Mouse (Mus musculus): Measurements from ENCODE around the gene Pprc1. TPM values are rescaled to one million over a fixed set of nuclear protein-coding genes. Genes with fewer than 3 reads are reported as not detected.

Gene Pprc1
- polyA plus RNA-seq, 1 experiment from 2014 or later = 30.6 TPM

- no peaks in the 10 kb centered on the region for H3K27me3 ChIP-seq (replicated peaks)
- no peaks in the 10 kb centered on the region; the same call in 1 of the 2 replicates for H3K9me3 ChIP-seq (replicated peaks)
- WGBS = 35% methylated on average over 12 of the region's 12 CpGs
- no peak overlapping the region for H3K27ac ChIP-seq (ENCODE audit: poor library complexity, severe bottlenecking)
- no peak overlapping the region for H3K9ac ChIP-seq
- H3K4me3 ChIP-seq = no peak overlapping the region
- H3K4me2 ChIP-seq = no peak overlapping the region
- H3K4me1 ChIP-seq (replicated peaks) = no peaks in the 10 kb centered on the region
- ATAC-seq (ENCODE audit: insufficient number of reproducible peaks, low FRiP score) = peak; percentile 81
- H3K36me3 ChIP-seq = no peaks in the 10 kb centered on the region
Observed at GRCm38 (mm10) chr19:46014572-46015178, 30.0 kb upstream of the Pprc1 start.

GRCm38 (mm10) chr19:46016023-46016422 is 28.7 kb upstream of the Pprc1 start:
- 84% methylated on average over 2 of the region's 2 CpGs for WGBS
- no peak overlapping the region for H3K27ac ChIP-seq (ENCODE audit: poor library complexity, severe bottlenecking)

GRCm38 (mm10) chr19:46024959-46025358 is 19.7 kb upstream of the Pprc1 start:
- Histone ChIP-seq H3K4me2 (no peak overlapping the region), H3K9me3 (replicated peaks) (peaks cover 7% of the 10 kb centered on the region), H3K4me3 (no peak overlapping the region), H3K9ac (no peak overlapping the region), H3K27ac (ENCODE audit: poor library complexity, severe bottlenecking) (no peak overlapping the region), H3K4me1 (replicated peaks) (peaks cover 15% of the 10 kb centered on the region), H3K27me3 (replicated peaks) (no peaks in the 10 kb centered on the region), H3K36me3 (peaks cover 5% of the 10 kb centered on the region)
- no peak for ATAC-seq (ENCODE audit: insufficient number of reproducible peaks, low FRiP score)
- WGBS = 72% methylated on average over 6 of the region's 6 CpGs

More at GRCm38 (mm10) chr19:46016023-46016422, 28.7 kb upstream of the Pprc1 start:
- H3K9me3 ChIP-seq (replicated peaks) = no peaks in the 10 kb centered on the region; the same call in 1 of the 2 replicates
- no peaks in the 10 kb centered on the region for H3K27me3 ChIP-seq (replicated peaks)
- H3K9ac ChIP-seq = no peak overlapping the region
- no peaks in the 10 kb centered on the region for H3K36me3 ChIP-seq
- H3K4me1 ChIP-seq (replicated peaks) = no peaks in the 10 kb centered on the region
- H3K4me2 ChIP-seq = no peak overlapping the region
- no peak overlapping the region for H3K4me3 ChIP-seq
- no peak for ATAC-seq (ENCODE audit: insufficient number of reproducible peaks, low FRiP score)

- peak overlapping the region; percentile 16; the same call in 1 of the 2 replicates for H3K27ac ChIP-seq (ENCODE audit: poor library complexity, severe bottlenecking)
- H3K27me3 ChIP-seq (replicated peaks) = no peaks in the 10 kb centered on the region
- H3K4me1 ChIP-seq (replicated peaks) = peaks cover 15% of the 10 kb centered on the region
- WGBS = 46% methylated on average over 8 of the region's 8 CpGs
- no peak overlapping the region for H3K9ac ChIP-seq
- peaks cover 7% of the 10 kb centered on the region for H3K9me3 ChIP-seq (replicated peaks)
- peaks cover 18% of the 10 kb centered on the region for H3K36me3 ChIP-seq
- H3K4me2 ChIP-seq = no peak overlapping the region; the same call in 1 of the 2 replicates
- no peak overlapping the region for H3K4me3 ChIP-seq
- ATAC-seq (ENCODE audit: insufficient number of reproducible peaks, low FRiP score) = no peak
Observed at GRCm38 (mm10) chr19:46026567-46026966, 18.1 kb upstream of the Pprc1 start.

GRCm38 (mm10) chr19:46028747-46029320 is 15.9 kb upstream of the Pprc1 start:
- Histone ChIP-seq H3K4me3 (no peak overlapping the region), H3K27ac (ENCODE audit: poor library complexity, severe bottlenecking) (no peak overlapping the region), H3K9me3 (replicated peaks) (peaks cover 7% of the 10 kb centered on the region), H3K27me3 (replicated peaks) (no peaks in the 10 kb centered on the region), H3K9ac (no peak overlapping the region), H3K36me3 (peaks cover 40% of the 10 kb centered on the region), H3K4me2 (no peak overlapping the region), H3K4me1 (replicated peaks) (peaks cover 15% of the 10 kb centered on the region)
- no peak for ATAC-seq (ENCODE audit: insufficient number of reproducible peaks, low FRiP score)
- 62% methylated on average over 11 of the region's 11 CpGs for WGBS

GRCm38 (mm10) chr19:46029652-46030051 is 15.0 kb upstream of the Pprc1 start:
- H3K9me3 ChIP-seq (replicated peaks) = peaks cover 7% of the 10 kb centered on the region
- no peak overlapping the region for H3K27ac ChIP-seq (ENCODE audit: poor library complexity, severe bottlenecking)
- H3K27me3 ChIP-seq (replicated peaks) = no peaks in the 10 kb centered on the region
- H3K4me2 ChIP-seq = no peak overlapping the region
- peaks cover 49% of the 10 kb centered on the region for H3K36me3 ChIP-seq
- ATAC-seq (ENCODE audit: insufficient number of reproducible peaks, low FRiP score) = no peak
- H3K9ac ChIP-seq = no peak overlapping the region
- WGBS = 96% methylated on average over 1 of the region's 1 CpGs
- H3K4me1 ChIP-seq (replicated peaks) = peaks cover 15% of the 10 kb centered on the region
- no peak overlapping the region for H3K4me3 ChIP-seq

- Histone ChIP-seq H3K27ac (ENCODE audit: poor library complexity, severe bottlenecking) (no peak overlapping the region), H3K9me3 (replicated peaks) (peaks cover 7% of the 10 kb centered on the region), H3K4me2 (no peak overlapping the region), H3K4me3 (no peak overlapping the region), H3K27me3 (replicated peaks) (no peaks in the 10 kb centered on the region), H3K4me1 (replicated peaks) (peaks cover 15% of the 10 kb centered on the region), H3K36me3 (peaks cover 56% of the 10 kb centered on the region), H3K9ac (no peak overlapping the region)
- ATAC-seq (ENCODE audit: insufficient number of reproducible peaks, low FRiP score) = no peak
- WGBS = 88% methylated on average over 10 of the region's 10 CpGs
Observed at GRCm38 (mm10) chr19:46030196-46030983, 14.3 kb upstream of the Pprc1 start.

GRCm38 (mm10) chr19:46031689-46032432 is 12.8 kb upstream of the Pprc1 start:
- H3K36me3 ChIP-seq = peaks cover 70% of the 10 kb centered on the region
- H3K9me3 ChIP-seq (replicated peaks) = peaks cover 7% of the 10 kb centered on the region
- WGBS = 77% methylated on average over 9 of the region's 9 CpGs
- no peaks in the 10 kb centered on the region for H3K27me3 ChIP-seq (replicated peaks)
- H3K4me1 ChIP-seq (replicated peaks) = peaks cover 17% of the 10 kb centered on the region
- no peak overlapping the region for H3K27ac ChIP-seq (ENCODE audit: poor library complexity, severe bottlenecking)
- no peak overlapping the region for H3K4me3 ChIP-seq
- no peak overlapping the region for H3K4me2 ChIP-seq
- ATAC-seq (ENCODE audit: insufficient number of reproducible peaks, low FRiP score) = no peak
- no peak overlapping the region for H3K9ac ChIP-seq

GRCm38 (mm10) chr19:46032731-46033510 is 11.8 kb upstream of the Pprc1 start:
- peaks cover 23% of the 10 kb centered on the region for H3K4me1 ChIP-seq (replicated peaks)
- ATAC-seq (ENCODE audit: insufficient number of reproducible peaks, low FRiP score) = no peak

GRCm38 (mm10) chr19:46033911-46034310 is 10.8 kb upstream of the Pprc1 start:
- peaks cover 7% of the 10 kb centered on the region for H3K9me3 ChIP-seq (replicated peaks)
- no peak overlapping the region for H3K27ac ChIP-seq (ENCODE audit: poor library complexity, severe bottlenecking)
- no peak overlapping the region for H3K9ac ChIP-seq
- H3K27me3 ChIP-seq (replicated peaks) = no peaks in the 10 kb centered on the region
- H3K4me2 ChIP-seq = no peak overlapping the region
- no peak overlapping the region for H3K4me3 ChIP-seq
- H3K36me3 ChIP-seq = peaks cover 71% of the 10 kb centered on the region
- WGBS = 96% methylated on average over 11 of the region's 11 CpGs
- peaks cover 32% of the 10 kb centered on the region for H3K4me1 ChIP-seq (replicated peaks)
- ATAC-seq (ENCODE audit: insufficient number of reproducible peaks, low FRiP score) = no peak

More at GRCm38 (mm10) chr19:46032731-46033510, 11.8 kb upstream of the Pprc1 start:
- Histone ChIP-seq H3K36me3 (peaks cover 71% of the 10 kb centered on the region), H3K4me3 (no peak overlapping the region), H3K4me2 (no peak overlapping the region), H3K9me3 (replicated peaks) (peaks cover 7% of the 10 kb centered on the region), H3K27ac (ENCODE audit: poor library complexity, severe bottlenecking) (no peak overlapping the region), H3K27me3 (replicated peaks) (no peaks in the 10 kb centered on the region), H3K9ac (no peak overlapping the region)
- 88% methylated on average over 26 of the region's 26 CpGs for WGBS

Measured in heart, embryonic 12.5 days (tissue).